Mouse (Mus musculus) forebrain, embryonic 10.5 days (tissue): ENCODE results near the gene F2. TPM values are rescaled to one million over a fixed set of nuclear protein-coding genes. Genes with fewer than 3 reads are reported as not detected.

ENCODE experiments used
- DNase-seq: peaks from one replicate; pipeline ENCODE4 v3.0.0-alpha.2; 2017; ENCODE audit warnings: low spot score; ENCODE audit errors: extremely low spot score
- H3K27ac ChIP-seq: fragments of 300-500 bp; sonication (generic); 2 replicates; pipeline ENCODE4 v1.5.1; 2016; ENCODE audit warnings: mild to moderate bottlenecking
- H3K27me3 ChIP-seq: fragments of 300-500 bp; sonication (generic); 2 replicates; pipeline ENCODE4 v1.6.1; 2016; ENCODE audit warnings: mild to moderate bottlenecking; ENCODE audit not compliant: poor library complexity, severe bottlenecking
- H3K36me3 ChIP-seq: fragments of 300-500 bp; sonication (generic); replicated peaks from 2 replicates; pipeline ENCODE4 v1.6.1; 2016; ENCODE audit warnings: mild to moderate bottlenecking, moderate library complexity
- H3K4me1 ChIP-seq: fragments of 300-500 bp; sonication (generic); 2 replicates; pipeline ENCODE4 v1.6.1; 2016
- H3K4me3 ChIP-seq: fragments of 300-500 bp; sonication (generic); 2 replicates; pipeline ENCODE4 v1.5.1; 2016; ENCODE audit warnings: mild to moderate bottlenecking, moderate library complexity
- H3K9me3 ChIP-seq: fragments of 300-500 bp; sonication (generic); 2 replicates; pipeline ENCODE4 v1.6.1; 2016; ENCODE audit warnings: mild to moderate bottlenecking, moderate library complexity
- WGBS: fragments of 180-500 bp; shearing (Covaris S2); methylation state at CpG from one replicate; pipeline ENCODE4 v1.1.7; 2016; 5-methylcytosine and 5-hydroxymethylcytosine counted together
- polyA plus RNA-seq: library from polyadenylated mRNA; unstranded; fragments of >200 nt; fragmentation: Nextera tagmentation; extraction: Ambion mirVana; gene quantifications from 2 replicates; pipeline ENCODE4 v1.2.1, GENCODE M21; 2016

The F2 gene
- polyA plus RNA-seq, 1 experiment from 2014 or later, result not detected

DNA sequence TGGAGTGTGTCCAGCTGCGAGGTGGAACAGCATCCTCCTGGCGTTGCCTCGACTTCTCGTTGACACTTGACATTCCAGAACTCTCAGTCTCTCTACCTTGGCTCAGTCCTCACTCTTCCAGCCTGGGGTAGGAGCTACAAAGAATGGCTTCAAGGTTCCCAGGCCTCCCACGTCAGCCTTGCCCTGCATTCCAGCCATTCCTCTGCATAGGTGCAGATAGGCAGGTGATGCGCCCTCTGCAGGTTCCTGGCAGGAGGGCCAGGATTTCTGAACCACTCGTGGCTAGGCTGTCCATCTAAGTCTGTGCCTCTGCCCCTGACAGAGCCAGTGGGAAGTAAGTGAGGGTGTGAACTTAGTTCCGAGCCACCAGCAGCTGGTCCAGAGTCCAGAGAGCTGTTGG, 20.6 kb upstream of the F2 start:
- no peak overlapping the region for H3K4me3 ChIP-seq
- peaks cover 3% of the 10 kb centered on the region; the same call in 1 of the 2 replicates for H3K4me1 ChIP-seq
- no peaks in the 10 kb centered on the region for H3K9me3 ChIP-seq
- no peak for DNase-seq
- no peaks in the 10 kb centered on the region for H3K27me3 ChIP-seq
- no peak overlapping the region for H3K27ac ChIP-seq
- H3K36me3 ChIP-seq, result peaks cover 79% of the 10 kb centered on the region
- WGBS, result 69% methylated on average over 8 of the region's 8 CpGs

DNA sequence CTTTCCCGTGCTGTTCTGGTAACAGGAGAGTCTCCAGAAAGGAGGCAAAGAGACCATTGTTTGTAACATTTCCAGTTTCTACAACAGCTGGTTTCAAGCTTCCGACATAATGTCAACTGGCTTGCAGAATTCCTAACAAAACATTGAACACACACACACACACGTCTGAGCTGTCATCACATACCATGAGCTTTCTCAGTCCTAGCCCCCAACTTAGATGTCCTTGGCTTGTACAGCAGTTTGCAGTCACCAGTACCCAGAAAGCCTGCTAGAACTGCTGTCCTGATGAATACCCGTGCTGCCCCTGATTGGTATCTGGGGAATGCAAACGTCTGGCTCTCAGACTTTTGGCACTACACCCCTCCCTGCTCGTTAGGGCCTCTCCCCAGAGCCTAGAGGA, 19.6 kb upstream of the F2 start:
- H3K27ac ChIP-seq, result no peak overlapping the region
- no peak overlapping the region for H3K4me3 ChIP-seq
- H3K27me3 ChIP-seq, result no peaks in the 10 kb centered on the region
- peaks cover 7% of the 10 kb centered on the region for H3K4me1 ChIP-seq
- 85% methylated on average over 6 of the region's 6 CpGs for WGBS
- no peaks in the 10 kb centered on the region for H3K9me3 ChIP-seq
- H3K36me3 ChIP-seq, result peaks cover 71% of the 10 kb centered on the region
- no peak for DNase-seq

GRCm38 (mm10) chr2:91655388-91655787, 19.2 kb upstream of the F2 start:
- WGBS, result 93% methylated on average over 5 of the region's 5 CpGs
- Histone ChIP-seq H3K27ac (no peak overlapping the region), H3K36me3 (peaks cover 71% of the 10 kb centered on the region)

DNA sequence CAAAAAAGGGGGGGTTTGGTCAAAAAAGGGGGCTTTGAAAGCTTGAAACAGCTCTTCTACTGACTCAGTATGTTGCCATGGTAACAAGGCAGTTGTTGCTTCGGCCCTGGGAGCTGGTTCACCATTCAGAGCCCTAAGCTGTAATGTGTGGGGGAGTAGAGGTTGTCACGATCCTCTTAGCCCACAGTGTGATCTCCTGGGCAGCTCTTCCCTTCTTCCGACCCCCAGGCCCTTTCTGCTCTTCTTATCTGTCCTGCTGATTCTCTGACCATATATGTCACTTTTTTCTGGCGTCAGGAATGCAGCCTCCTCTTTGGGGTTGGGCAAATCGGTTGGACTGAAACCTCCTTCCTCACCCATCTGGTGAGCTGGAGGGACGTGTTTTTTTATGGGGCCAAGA, 16.6 kb upstream of the F2 start:
- H3K27me3 ChIP-seq, result no peaks in the 10 kb centered on the region
- no peaks in the 10 kb centered on the region for H3K9me3 ChIP-seq
- H3K36me3 ChIP-seq, result peaks cover 50% of the 10 kb centered on the region
- DNase-seq, result no peak
- 62% methylated on average over 6 of the region's 6 CpGs for WGBS
- H3K27ac ChIP-seq, result no peak overlapping the region
- H3K4me1 ChIP-seq, result peaks cover 24% of the 10 kb centered on the region
- H3K4me3 ChIP-seq, result no peak overlapping the region

More at GRCm38 (mm10) chr2:91655388-91655787, 19.2 kb upstream of the F2 start:
- H3K9me3 ChIP-seq, result no peaks in the 10 kb centered on the region
- H3K27me3 ChIP-seq, result no peaks in the 10 kb centered on the region
- H3K4me1 ChIP-seq, result peaks cover 11% of the 10 kb centered on the region
- H3K4me3 ChIP-seq, result no peak overlapping the region
- no peak for DNase-seq

DNA sequence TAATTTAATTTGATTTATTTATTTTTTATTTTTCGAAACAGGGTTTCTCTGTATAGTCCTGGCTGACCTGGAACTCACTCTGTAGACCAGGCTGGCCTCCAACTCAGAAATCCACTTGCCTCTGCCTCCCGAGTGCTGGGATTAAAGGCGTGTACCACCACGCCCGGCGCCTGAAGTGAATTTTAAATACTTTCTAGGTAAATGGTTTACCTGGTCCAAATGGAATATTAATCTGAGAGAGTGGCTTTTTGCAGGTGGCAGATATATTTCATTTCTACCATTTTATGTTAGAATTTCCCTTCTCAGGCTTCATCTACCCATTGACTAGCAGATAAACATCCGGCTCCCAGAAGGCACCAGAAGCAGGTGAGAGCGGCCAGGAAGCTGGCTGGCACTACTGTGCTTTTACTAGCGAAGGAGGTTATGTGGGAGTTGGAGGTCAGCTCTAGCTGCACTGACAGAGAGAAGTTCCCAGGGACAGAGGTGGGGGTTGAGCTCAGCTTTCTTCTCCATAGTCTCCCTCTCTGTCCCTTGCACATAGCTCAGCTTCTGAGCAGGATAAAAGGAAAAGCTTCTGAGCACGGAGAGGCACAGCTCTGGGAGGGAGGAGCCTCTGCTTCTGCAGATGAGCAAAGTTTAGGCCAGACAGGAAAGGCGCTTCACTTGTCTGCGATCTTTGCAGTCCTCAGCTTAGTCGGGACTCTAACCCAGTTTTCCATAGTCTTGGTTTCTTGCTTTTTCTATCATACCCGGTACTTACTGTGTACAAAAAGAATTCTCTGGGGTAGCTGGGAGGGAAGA, 15.4 kb upstream of the F2 start:
- DNase-seq, result no peak
- H3K27ac ChIP-seq, result no peak overlapping the region
- peak overlapping the region; percentile 1; the same call in 1 of the 2 replicates for H3K4me3 ChIP-seq
- no peaks in the 10 kb centered on the region for H3K9me3 ChIP-seq
- 90% methylated on average over 14 of the region's 14 CpGs for WGBS
- peaks cover 24% of the 10 kb centered on the region for H3K4me1 ChIP-seq
- H3K27me3 ChIP-seq, result no peaks in the 10 kb centered on the region
- H3K36me3 ChIP-seq, result peaks cover 50% of the 10 kb centered on the region

DNA sequence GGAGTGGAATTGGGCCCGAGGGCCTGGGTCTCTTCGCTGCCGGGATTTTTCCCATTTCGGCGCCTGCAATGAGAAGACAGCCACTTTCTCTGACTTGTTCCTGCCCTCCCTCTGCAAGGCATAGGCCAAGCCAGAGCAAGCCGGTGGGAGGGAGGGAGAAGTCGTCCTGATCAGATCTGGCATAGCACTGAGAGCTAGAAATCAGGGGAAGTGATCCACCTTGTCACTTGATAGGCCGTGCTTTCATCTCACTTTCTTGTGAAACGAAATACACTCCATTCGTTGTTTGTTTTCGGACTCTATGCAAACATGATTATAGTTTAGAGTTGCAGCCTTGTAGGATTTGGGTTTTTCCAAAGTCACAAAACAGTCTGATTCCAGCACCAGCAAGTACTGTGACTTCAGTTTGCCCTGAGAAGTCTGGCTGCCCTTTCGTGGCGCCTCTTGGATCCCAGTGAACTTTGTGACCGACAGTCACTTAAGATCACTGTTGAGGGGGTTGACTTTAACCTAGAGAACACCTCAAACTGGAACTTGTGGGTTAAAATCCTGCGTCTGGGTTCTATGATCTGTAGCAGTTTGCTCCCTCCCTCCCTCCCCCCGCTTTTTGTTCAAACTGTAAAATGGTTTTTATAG, 14.3 kb upstream of the F2 start:
- H3K4me1 ChIP-seq, result peaks cover 24% of the 10 kb centered on the region
- peak overlapping the region; percentile 95 for H3K27ac ChIP-seq
- 21% methylated on average over 16 of the region's 16 CpGs for WGBS
- H3K4me3 ChIP-seq, result peak overlapping the region; percentile 92
- no peaks in the 10 kb centered on the region for H3K9me3 ChIP-seq
- H3K27me3 ChIP-seq, result no peaks in the 10 kb centered on the region
- H3K36me3 ChIP-seq, result peaks cover 50% of the 10 kb centered on the region
- DNase-seq, result no peak

- H3K4me1 ChIP-seq, result peaks cover 24% of the 10 kb centered on the region
- under 1% methylated on average over 44 of the region's 44 CpGs for WGBS
- H3K9me3 ChIP-seq, result no peaks in the 10 kb centered on the region
- peak within 1 kb of the TSS; percentile 92 for H3K4me3 ChIP-seq
- DNase-seq, result peak; percentile 99
- peaks cover 50% of the 10 kb centered on the region for H3K36me3 ChIP-seq
- no peaks in the 10 kb centered on the region for H3K27me3 ChIP-seq
- peak within 1 kb of the TSS; percentile 95 for H3K27ac ChIP-seq
These were observed 13.5 kb upstream of the F2 start, which contains the start of the genes Zfp408 and Arhgap1 for GRCm38 (mm10) chr2:91649553-91650359. Gene Zfp408 (minus strand): TSS chr2:91649791. Gene Arhgap1 (plus strand): TSS chr2:91649860.

DNA sequence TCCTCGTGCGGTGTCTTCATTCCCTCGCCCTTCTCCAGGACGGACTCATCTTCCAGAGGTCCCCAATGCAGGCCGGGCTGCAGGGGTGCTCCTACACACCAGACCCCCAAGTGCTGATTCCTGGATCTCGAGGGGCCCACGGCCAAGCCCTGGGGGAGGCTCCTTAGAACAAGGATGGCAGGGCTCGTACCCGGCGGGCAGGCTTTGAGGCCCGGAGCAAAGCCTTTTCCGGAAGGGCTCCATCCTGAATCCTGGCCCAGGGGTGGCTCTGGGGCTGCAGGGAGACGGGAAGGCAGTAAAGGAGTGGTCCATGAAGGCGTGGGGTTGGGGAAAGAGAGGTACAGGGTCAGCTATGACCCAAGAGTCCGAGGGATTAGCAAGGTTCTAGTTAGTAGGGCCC, 12.9 kb upstream of the F2 start:
- 5% methylated on average over 15 of the region's 15 CpGs for WGBS
- Histone ChIP-seq H3K27me3 (no peaks in the 10 kb centered on the region), H3K36me3 (peaks cover 50% of the 10 kb centered on the region), H3K27ac (peak overlapping the region; percentile 95), H3K4me1 (peaks cover 24% of the 10 kb centered on the region), H3K9me3 (no peaks in the 10 kb centered on the region), H3K4me3 (peak overlapping the region; percentile 92)
- DNase-seq, result no peak

- Histone ChIP-seq H3K4me1 (peaks cover 21% of the 10 kb centered on the region), H3K4me3 (no peak overlapping the region), H3K27me3 (no peaks in the 10 kb centered on the region), H3K9me3 (no peaks in the 10 kb centered on the region), H3K36me3 (peaks cover 64% of the 10 kb centered on the region), H3K27ac (no peak overlapping the region)
- peak; percentile 46 for DNase-seq
- WGBS, result 20% methylated on average over 1 of the region's 1 CpGs
These were observed 10.5 kb upstream of the F2 start for GRCm38 (mm10) chr2:91646733-91647132.

GRCm38 (mm10) chr2:91645811-91646210, 9.6 kb upstream of the F2 start:
- H3K27ac ChIP-seq, result no peak overlapping the region
- peaks cover 65% of the 10 kb centered on the region for H3K36me3 ChIP-seq
- no peaks in the 10 kb centered on the region for H3K9me3 ChIP-seq
- H3K4me3 ChIP-seq, result no peak overlapping the region
- no peak for DNase-seq
- WGBS, result 93% methylated on average over 11 of the region's 11 CpGs
- peaks cover 17% of the 10 kb centered on the region for H3K4me1 ChIP-seq
- H3K27me3 ChIP-seq, result no peaks in the 10 kb centered on the region

DNA sequence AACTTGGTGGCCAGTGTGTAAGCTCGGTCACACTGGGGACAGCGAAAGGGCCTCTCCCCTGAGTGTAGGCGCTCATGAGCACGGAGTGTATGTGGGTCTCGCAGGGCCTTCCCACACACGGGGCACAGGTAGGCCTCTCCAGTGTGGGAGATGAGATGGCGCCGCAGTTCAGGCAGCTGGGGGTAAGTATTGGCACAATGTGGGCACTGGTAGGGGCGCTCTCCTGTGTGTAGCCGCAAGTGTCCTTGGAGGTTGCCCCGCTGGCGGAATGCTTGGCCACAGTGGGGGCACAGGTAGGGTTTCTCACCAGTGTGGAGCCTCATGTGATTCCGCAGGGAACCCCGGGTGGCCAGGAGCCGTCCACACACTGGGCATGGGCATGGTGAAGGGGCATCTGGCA, 9.1 kb upstream of the F2 start:
- 96% methylated on average over 15 of the region's 15 CpGs for WGBS
- Histone ChIP-seq H3K4me3 (no peak overlapping the region; the same call in 1 of the 2 replicates), H3K36me3 (peaks cover 65% of the 10 kb centered on the region), H3K27me3 (no peaks in the 10 kb centered on the region), H3K4me1 (peaks cover 13% of the 10 kb centered on the region), H3K27ac (no peak overlapping the region), H3K9me3 (no peaks in the 10 kb centered on the region)
- DNase-seq, result no peak

- no peak for DNase-seq
- Histone ChIP-seq H3K4me3 (no peak overlapping the region), H3K9me3 (no peaks in the 10 kb centered on the region), H3K27ac (no peak overlapping the region), H3K36me3 (peaks cover 65% of the 10 kb centered on the region), H3K4me1 (peaks cover 9% of the 10 kb centered on the region), H3K27me3 (no peaks in the 10 kb centered on the region)
- 94% methylated on average over 11 of the region's 11 CpGs for WGBS
These were observed 7.8 kb upstream of the F2 start for GRCm38 (mm10) chr2:91644021-91644420.
